Mouse (Mus musculus) spleen, adult 12 weeks (tissue): ENCODE measurements at regions not wholly inside any gene's neighbourhood (a gene's known extent, or its start where the extent isn't known, plus 50 kb on each side); places are given as distances from the start of the nearest gene placed in this dataset.

Source experiments
- DNase-seq: peaks from one replicate; pipeline ENCODE4 v3.0.0; 2022; ENCODE audit warnings: low spot score

DNA sequence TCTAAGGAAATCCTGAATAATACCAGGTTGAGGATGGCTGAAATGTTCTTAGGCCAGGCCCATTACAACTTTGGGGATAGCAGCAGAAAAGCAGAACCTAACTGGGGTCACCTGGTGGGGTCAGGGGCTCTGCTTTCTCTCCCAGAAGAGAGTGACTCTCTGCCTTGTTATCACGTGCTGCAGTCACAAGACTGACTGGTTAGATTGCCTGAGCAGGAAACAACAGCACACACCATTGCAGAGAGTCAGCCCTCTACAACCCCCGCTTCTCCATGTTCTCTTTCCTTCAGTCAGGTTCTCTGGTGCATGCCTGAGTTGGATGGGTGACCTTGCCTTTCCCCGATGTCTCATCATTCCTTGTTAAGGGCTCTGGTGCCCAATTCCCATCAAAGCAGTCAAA, 91.2 kb upstream of the Hsd17b12 start:
- DNase-seq: no peak

DNA sequence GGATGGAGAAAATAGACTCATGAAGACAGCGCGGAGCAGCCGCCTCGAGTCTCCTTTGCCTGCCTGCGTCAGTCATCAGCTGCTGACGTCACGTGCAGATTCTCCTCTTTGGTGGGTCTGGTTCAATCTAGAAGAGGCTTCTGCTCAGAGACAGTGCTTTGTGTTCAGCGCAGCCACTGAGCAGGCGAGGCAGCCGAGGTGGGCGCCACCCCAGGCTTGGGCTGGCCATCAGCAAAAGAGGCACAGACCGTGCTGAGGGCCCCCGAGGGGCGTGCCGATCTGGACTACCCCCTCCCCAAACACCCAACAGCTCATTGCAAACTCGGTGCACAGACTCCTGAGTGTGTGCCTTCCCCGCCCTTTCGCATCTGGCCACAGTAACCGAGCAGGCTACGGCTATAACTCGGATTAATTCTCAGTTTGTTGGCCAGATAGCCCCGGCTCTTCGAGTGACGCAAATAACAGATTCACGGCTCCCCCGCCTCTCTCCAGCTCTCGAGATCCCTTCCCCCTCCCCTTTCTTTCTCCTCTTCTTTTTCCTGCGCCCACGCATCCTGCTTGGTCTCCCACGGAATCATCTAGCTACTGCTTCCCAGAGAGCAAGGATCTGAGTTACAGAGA, 89.2 kb upstream of the Hsd17b12 start:
- DNase-seq: no peak

DNA sequence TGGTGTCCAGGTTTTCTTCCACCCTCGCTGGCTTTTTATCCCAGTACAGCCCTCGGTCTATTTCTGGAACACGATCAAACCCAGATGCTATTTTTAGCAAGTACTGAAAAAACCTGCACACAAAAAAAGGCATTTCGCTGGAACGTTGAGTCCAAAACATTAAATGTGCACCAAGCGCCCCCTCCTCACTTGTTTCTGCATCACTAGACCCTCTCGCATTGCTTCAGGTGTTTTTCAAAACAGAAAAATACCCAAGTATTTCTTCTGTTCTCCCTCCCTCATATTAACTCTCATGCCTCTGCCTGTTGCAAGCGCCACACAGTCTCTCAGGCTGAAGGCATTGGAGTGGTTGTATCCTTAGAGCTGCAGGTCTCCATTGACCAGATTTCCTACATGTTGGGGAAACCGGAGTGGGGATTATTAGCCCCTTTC, 88.4 kb upstream of the Hsd17b12 start:
- no peak for DNase-seq

DNA sequence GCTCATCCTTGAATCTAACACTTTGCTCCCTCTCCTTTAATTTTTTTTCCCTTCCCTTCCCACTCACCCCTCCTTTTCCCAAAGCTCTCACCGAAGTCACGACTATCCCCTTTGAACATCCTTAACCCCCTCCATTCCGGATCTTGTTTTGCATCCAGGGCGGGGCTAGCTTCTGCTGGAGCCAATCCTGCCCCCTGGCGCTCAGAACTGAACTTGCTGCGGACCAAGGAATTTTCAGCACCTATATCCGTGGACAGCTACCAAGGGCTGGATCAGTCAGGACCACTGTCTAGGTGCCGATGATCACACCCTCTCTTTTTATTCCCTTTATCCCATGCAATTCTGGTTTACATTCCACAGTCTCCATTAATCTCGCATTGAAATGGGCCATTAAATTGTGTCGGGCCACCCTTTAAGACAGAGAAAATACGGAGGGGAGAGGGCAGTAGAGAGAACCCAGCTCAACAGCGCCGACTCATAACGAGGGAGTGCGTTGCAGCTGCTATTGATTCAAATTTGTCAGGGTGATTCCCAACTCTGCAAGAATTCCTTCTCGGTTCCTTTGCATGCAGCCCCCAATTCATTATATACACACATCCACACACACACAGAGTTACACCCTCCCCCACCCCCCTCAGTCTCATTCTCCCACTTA, 87.7 kb upstream of the Hsd17b12 start:
- DNase-seq: peak; percentile 7

GRCm38 (mm10) chr2:94244140-94244539, 86.4 kb upstream of the Hsd17b12 start:
- no peak for DNase-seq

DNA sequence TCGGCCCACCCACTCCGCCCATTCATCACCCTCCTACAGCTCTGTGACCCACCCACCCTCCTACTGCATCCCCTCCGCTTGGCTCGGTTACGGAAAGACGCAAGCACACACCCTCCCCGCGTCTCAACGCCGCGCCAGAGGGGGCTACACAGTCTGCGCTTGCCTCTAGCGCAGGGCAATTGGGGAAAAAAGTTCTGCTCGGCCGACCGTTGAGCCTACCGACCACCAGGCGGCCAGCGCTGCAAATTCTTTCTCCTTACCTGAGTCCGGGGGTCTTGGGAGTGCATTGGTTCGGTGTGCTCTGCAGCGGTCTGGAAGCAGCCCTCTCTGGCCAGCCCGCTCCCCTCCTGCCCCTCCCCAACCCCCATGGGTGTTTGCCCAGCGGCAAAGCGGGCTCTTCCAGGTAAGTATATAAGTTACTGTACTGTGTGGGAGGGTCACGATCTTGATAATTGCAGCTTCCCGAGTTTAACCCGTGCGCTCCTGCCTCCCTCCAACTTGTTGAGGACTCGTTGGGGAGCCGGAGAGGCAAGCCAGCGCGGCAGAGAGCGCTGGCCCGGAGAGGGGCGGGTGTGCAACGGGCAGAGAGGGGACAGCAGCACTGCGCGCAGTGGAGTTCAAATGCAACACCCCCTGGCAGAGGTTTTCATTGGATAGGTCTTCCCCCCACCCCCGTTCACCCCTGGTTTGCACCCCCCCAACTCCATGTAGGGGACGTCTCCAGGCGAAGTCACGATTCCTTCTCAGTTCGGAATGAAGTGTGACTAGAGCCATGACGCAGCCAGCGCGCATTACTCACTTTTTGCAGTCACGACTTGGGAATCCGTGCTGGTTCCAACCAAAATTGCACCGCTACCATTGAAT, 85.5 kb upstream of the Hsd17b12 start:
- DNase-seq: no peak

GRCm38 (mm10) chr2:94242406-94243052, 84.8 kb upstream of the Hsd17b12 start:
- DNase-seq: no peak

DNA sequence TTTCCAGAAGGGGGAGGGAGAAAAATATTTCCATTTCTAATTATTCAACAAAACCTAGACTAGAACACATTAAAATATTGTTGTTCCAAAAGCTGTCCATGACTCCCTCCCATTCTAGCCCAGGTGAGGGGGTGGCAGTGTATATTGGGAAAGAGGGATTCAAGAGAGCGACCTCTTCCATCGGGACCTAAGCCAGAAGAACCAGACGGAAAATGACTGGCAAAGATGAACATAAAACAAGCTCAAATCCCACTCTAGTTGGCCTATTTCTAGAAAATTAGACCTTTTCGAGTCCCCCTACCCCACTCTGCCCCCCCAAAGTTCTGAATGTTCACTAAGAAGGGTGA, 84.3 kb upstream of the Hsd17b12 start:
- no peak for DNase-seq

- DNase-seq: no peak
These were observed 83.7 kb upstream of the Hsd17b12 start for GRCm38 (mm10) chr2:94241301-94242050.

GRCm38 (mm10) chr2:94240411-94240810, 82.6 kb upstream of the Hsd17b12 start:
- DNase-seq: no peak

DNA sequence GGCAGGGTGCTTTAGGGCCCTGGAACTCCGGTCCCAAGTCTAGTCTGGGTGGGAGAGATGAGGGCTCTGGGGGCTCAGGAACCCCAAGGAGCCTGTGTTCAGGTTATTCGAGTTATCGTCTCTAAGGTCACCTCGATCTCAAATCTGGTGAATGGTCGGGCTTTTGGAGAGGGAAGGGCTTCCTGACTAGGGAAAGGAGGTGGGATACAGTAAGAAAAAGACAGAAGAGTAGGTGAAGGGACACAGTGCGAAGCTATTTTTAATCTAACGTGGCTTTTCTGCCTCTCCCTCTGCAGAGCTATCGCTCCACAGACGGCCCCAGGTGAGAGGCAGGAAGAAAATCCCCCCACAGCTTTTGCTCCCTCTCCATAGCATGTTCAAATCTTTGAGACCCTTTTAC, 81.8 kb upstream of the Hsd17b12 start:
- no peak for DNase-seq

DNA sequence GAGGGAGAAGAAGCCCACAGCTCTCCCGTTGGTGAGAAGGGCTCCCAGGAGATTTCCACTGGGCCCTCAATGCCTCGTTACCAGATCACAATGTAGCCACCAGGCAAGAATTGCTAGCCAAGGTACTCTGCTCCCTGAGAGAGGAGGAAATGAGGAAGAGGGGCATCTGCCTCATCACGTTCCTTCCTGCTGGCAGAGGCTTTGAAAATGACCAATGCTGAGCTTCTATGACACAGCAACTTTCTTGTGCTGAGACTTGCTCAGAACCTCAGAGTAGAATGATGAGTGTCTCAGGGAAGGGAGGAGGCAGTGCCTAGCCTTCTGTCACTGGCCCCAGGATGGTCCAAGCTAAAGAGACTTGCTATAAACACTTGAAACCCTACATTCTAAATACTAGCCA, 78.7 kb upstream of the Hsd17b12 start:
- no peak for DNase-seq

- no peak for DNase-seq
These were observed 75.8 kb upstream of the Hsd17b12 start for GRCm38 (mm10) chr2:94233597-94233996.

GRCm38 (mm10) chr2:94219421-94219820, 61.7 kb upstream of the Hsd17b12 start:
- DNase-seq: no peak

DNA sequence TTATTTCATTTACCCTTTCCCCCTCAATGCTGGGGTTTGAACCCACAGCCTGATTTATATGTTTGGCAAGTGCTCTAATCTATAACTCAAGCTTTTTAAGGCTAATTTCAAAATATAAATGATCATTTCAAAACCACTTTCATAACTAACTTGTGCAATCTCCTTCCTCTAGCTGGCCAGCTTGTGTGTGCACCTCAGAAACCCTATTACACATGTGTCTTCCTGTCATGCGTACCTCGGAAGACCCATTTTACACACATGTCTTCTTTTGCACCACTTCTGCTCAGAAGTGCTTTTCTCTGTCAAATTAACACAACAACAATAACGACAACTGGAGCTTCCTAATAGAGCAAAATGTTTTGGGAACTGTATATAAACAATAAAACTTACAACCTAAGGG, 59.7 kb upstream of the Hsd17b12 start:
- no peak for DNase-seq

GRCm38 (mm10) chr2:94215455-94215854, 57.7 kb upstream of the Hsd17b12 start:
- no peak for DNase-seq
